Mouse (Mus musculus) embryo, embryonic 9.5 days (tissue): ENCODE results near the gene Zfp316.
A peak's percentile ranks its signal among the peaks of the same experiment; 100 is the strongest.

Experiments used
- DNase-seq: peaks from one replicate; pipeline ENCODE4 v3.0.0-alpha.2; 2017; ENCODE audit errors: extremely low spot score

Zfp316 gene

GRCm38 (mm10) chr5:143284762-143285161 is 14.9 kb upstream of the Zfp316 start:
- DNase-seq = no peak

- no peak for DNase-seq
These were observed 9.4 kb upstream of the Zfp316 start for GRCm38 (mm10) chr5:143279247-143279646.

- no peak for DNase-seq
These were observed 5.9 kb upstream of the Zfp316 start for GRCm38 (mm10) chr5:143275761-143276160.

DNA sequence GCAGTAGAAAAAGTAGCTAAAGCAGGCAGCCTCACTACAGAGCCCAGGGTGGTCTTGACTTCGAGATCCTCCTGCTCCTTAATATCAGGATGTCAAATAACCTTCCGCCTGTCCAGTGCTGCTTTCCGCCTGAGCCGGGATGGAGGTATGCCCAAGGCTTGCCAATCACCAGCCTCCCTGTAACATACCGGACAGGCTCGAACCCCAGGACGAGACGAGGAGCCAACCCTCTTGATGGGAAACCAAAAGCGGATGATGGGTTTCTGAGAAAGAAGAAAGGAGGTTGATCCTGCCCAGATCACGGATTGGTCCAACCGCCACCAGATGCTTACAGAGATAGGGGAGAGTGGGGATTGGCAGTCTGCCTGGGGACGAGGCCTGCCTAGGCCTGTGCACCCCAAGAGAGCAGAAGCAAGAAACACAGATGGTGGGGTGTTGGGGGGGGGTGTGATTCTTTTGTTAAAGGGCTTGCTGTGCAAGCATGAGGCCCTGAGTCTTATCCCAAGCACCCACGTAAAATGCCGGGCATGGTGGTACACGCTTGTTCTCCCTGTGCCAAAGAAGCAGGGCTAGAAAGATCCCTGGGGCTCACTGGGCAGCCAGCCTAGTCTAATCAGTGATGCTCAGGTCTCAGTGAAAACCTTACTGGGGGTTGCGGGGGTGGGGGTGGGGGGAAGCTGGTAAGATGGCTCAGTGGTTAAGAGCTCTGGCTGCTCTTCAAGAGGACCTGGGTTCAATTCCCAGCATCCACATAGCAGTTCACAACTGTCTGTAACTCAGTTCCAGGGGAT is 2.9 kb upstream of the Zfp316 start:
- no peak for DNase-seq

- no peak for DNase-seq
These were observed 2.3 kb upstream of the Zfp316 start for GRCm38 (mm10) chr5:143272108-143272507.

- no peak for DNase-seq
These were observed 1.8 kb upstream of the Zfp316 start for GRCm38 (mm10) chr5:143271642-143272041.

GRCm38 (mm10) chr5:143270151-143270519 is 313 bp upstream of the Zfp316 start:
- DNase-seq = no peak

DNA sequence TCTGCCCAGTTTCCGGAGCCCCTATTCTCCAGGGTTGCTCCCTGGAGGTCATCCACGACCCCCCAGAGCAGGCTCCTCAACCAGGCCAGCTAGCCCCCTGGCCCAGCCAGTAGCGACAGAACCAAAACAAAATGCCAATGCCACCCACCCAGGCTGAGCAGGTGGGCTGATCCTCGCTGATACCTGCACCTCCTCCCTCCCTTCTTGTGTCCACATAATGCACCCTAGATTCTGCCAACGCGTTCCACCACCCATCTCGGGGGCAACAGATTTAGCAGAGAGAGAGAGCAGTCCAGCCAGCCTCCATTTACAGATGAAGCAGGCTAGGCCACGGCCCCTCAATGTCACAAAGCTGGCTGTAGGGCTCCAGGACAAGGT is 848 bp downstream of the Zfp316 start:
- DNase-seq = no peak

DNA sequence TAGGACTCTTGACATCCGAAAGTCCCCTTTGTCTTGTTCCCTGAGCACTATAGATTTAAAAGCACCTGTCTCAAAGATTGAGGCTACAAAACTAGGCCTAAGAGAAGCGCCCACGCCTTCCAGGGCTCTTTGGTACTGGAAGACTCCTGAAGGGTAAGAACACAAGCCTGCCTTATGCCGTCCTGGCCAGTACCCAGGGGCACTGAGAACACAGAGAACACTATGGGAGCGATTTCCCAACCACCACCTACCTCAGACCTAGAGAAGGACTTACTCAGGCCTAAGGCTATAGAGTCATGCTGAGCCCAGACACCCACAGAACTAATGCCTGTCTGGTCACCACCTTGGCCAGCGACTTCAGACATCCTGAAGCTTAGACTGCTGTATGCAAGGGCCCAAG is 3.0 kb downstream of the Zfp316 start:
- DNase-seq = no peak

DNA sequence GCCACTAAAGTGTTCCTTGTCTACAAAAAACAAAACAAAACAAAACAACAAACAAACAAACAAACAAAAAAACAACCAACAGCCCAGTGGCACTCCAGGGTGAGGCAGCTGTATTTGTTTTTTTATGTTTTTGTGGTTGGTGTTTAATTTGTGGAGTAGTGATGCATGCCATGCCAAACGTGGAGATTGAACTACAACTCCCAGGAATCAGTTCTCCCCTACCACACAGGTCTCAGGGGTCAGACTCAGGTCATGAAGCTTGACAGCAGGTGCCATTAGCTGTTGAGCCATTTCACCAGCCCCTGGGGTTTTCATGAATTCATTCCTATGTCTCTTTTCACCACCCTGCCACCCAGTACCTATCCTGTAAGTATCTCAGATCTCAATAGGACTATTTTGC is 4.4 kb downstream of the Zfp316 start:
- no peak for DNase-seq

GRCm38 (mm10) chr5:143264689-143265088 is 5.1 kb downstream of the Zfp316 start:
- DNase-seq = no peak

DNA sequence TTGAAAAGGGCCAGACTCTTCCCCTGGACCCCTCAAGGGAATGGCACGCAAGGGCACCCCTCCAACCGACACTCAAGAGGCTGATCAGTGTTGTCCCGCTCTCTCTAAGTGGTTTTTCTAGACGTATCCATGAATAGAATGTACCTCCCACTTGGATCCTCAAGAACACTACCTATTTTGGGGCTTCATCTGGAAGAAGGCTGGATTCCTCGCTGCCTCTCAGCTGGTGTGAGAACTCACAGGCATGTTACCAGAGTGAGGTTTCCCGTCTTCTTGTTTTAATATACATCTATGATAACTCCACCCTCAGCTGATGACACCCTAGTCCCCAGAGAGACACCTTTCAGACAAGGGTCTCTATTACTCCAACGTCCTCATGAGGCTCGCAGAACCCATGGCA is 8.2 kb downstream of the Zfp316 start:
- DNase-seq = no peak

GRCm38 (mm10) chr5:143255802-143256201 is 14.0 kb downstream of the Zfp316 start:
- no peak for DNase-seq

DNA sequence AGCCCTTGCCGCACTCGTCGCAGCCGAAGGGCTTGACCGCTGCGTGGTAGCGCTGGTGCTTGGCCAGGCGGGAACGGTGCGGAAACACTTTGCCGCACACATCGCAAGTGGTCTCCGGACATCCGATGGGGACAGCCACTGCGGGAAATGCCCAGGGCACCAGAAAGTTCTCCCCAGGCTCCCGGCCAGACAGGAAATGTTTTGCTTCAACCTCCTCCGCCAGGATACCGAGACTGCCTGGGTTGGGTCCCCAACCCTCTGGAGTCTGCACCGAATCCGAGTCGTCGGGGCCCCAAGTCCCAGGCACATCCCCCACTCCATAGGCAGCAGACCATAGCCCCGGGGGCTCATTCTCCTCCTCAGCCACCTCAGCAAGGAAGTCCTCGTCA is 14.7 kb downstream of the Zfp316 start:
- no peak for DNase-seq

DNA sequence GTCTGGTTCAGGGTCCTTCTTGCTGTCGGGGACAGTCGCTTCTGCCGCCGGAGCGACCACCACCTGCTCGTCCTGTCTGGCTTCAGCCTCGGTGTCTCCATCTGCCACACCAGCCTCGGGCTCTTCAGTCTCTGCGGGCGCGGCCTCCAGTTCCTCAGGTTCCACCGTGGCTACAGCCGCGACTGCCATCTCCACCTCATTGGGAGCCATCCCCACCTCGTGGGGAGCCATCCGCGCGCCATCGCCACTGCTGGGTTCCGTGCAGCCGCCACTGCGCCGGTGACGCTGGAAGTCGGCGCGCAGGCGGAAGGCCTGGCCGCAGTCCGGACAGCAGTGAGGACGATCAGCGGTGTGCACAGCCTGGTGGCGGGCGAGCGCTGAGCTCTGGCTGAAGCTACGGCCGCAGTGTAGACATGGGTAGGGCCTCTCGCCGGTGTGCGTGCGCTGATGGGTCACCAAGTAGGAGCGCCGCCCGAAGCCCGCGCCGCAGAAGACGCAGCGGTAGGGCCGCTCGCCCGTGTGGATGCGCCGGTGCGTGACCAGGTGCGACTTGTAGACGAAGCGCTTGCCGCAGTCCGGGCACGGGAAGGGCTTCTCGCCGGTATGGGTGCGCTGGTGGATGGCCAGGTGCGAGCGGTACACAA is 15.2 kb downstream of the Zfp316 start:
- DNase-seq = peak; percentile 30

DNA sequence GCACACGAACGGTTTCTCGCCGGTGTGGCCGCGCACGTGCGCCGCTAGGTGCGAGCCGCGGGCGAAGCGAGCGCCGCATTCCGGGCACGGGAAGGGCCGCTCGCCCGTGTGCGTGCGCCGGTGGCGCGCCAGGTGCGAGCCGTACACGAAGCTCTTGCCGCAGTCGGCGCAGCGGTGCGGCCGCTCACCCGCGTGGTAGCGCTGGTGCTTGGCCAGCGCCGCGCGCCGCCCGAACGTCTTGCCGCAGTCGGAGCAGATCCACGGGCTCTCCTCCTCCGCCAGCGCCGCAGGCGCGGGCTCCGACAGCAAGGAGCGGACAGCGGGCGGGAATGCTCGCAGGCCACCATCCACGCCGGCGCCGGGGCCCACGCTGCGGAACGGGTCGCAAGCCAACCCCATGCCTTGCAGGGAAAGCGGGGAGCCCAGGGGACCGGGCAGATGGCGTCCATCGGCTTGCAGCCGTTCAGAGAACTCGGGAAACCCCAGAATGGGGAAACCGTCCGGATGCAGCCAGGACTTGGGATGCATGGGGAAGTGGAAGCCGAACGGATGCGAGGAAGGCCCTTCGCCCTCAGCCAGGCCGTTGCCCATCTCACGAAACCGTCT is 15.8 kb downstream of the Zfp316 start:
- DNase-seq = peak; percentile 51

- DNase-seq = peak; percentile 42
These were observed 16.5 kb downstream of the Zfp316 start for GRCm38 (mm10) chr5:143253186-143253880.

- DNase-seq = no peak
These were observed 17.0 kb downstream of the Zfp316 start for GRCm38 (mm10) chr5:143252791-143253185.

DNA sequence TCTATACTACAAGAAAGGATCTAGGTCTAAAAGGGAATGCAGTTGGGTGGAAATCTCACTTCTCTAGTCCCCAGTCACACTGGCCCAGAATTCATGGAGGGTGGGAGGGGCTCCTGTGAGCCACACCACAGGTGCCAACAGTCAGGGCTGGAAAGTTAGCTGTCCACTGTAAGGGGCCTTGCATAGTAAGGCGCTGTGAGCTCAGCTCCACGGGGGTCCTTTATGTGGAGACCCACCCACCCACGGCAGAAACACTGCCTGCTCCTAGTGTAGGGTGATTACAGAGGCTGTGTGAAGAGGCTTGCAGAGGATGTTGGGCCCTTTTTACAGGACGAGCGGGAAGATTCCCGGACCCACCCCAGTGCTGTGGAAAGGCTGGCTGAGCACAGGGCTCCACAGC is 17.8 kb downstream of the Zfp316 start:
- DNase-seq = no peak

- DNase-seq = no peak
These were observed 24.9 kb downstream of the Zfp316 start for GRCm38 (mm10) chr5:143244926-143245325.

DNA sequence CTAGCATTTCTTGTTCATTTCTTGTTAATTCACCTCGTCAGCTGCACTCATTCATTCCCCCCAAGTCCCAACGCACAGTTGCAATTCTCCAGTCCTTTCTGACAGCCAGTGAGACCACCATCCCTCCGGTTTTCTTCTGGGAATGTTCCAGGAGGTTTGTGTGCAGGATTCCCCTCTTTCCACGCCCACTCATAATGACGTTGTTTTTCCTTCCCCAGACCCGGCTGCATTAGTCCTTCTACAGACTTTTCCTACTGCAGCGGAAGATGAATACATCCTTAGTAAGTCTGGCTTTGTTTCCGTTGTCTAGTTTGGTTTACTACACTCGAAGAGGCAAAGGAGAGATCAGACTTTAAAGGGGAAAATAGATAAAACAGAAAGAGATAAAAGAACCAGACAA is 33.8 kb downstream of the Zfp316 start:
- no peak for DNase-seq

GRCm38 (mm10) chr5:143235028-143235693 is 34.7 kb downstream of the Zfp316 start, which contains the start of gene Zfp12:
Gene Zfp12, plus strand, starts transcription at chr5:143235163.
- peak; percentile 92 for DNase-seq
